Mouse (Mus musculus): ENCODE data around the gene Ano2. TPM values are rescaled to one million over a fixed set of nuclear protein-coding genes. Genes with fewer than 3 reads are reported as not detected.

Ano2 gene
- 0.28 and 0.35 TPM in 2 replicates for polyA plus RNA-seq (2014; fragmentation: Nextera tagmentation; extraction: Ambion mirVana)

DNA sequence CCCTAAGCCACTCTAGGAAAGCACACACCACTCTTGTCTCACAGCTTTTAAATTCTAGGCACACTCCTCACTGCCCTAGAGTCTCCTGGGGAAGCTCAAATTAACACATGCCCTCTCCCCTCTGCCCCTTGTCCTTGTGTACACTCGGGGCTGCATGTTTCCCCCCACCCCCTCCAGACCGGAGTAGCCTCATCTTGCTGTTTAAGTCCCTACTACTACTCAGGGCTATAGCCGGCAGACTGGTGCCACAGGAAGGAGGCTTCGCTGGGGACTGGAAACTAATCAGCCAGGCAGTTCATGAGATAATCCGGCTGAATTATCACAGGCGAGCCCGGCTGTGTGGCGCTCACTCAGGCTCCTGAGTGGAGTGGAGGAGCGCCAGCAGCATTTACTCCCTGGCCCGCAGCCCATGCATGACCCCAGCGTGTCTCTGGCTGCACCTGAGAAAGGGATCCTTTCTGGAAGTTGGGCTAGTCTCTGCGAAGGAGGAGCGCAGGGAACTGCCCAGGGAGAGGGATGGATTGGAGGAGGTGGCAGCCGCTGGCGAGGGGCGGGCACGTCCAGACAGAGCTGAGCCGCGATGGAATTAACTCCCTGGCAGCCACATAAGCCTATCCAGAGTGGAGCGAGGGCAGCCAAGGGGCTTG lies at the start of gene Ano2:
Ano2 (plus strand) TSS at position 363 of the 647 bp plus-strand sequence.
- 1% methylated on average over 20 of the region's 20 CpGs for WGBS
- Histone ChIP-seq H3K9me3 (ENCODE audit: control insufficient read depth, low read length) (no peaks in the 10 kb centered on the region), H3K9ac (ENCODE audit: low read depth, low read length) (0 out of 2 replicates have a peak within 1 kb of the TSS, but pooled peaks have one; percentile 8), H3K36me3 (ENCODE audit: control insufficient read depth, insufficient read depth, low read length) (no peaks in the 10 kb centered on the region), H3K4me2 (replicated peaks; ENCODE audit: low read depth, low read length) (peak within 1 kb of the TSS; percentile 39), H3K4me3 (ENCODE audit: low read depth, low read length) (peak within 1 kb of the TSS; percentile 17; the same call in 1 of the 2 replicates), H3K4me1 (replicated peaks; ENCODE audit: control insufficient read depth, insufficient read depth, low read length) (no peaks in the 10 kb centered on the region), H3K27ac (ENCODE audit: low read depth, low read length) (no peak within 1 kb of the TSS), H3K27me3 (ENCODE audit: control insufficient read depth, insufficient read depth, low read length) (no peaks in the 10 kb centered on the region; the same call in 1 of the 2 replicates)
- ATAC-seq (ENCODE audit: low FRiP score) = peak; percentile 47; the same call in 1 of the 2 replicates
- peak; percentile 37 for DNase-seq (ENCODE audit: low spot score)

DNA sequence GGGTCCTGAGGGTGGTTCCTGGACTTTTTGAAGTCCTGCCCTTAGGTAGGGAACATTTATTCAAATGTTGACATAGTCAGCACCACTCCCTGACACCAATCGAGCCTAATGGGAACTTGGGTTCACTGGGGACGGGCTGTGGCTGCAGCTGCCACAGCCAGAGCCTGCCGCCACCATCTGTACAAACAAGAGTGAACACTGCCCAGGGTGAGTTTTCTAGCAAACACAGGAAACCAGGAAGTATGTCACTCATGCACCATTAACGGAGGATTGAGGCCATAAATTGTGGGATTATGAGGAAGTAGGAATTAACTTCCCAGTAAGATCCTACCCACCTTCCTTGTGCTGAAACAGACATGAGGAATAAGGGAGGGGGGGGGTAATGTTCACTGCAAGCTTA lies 49.7 kb upstream of the Ano2 start:
- Histone ChIP-seq H3K27me3 (ENCODE audit: control insufficient read depth, insufficient read depth, low read length) (no peaks in the 10 kb centered on the region), H3K9me3 (ENCODE audit: control insufficient read depth, low read length) (no peaks in the 10 kb centered on the region), H3K27ac (ENCODE audit: low read depth, low read length) (no peak overlapping the region), H3K4me2 (replicated peaks; ENCODE audit: low read depth, low read length) (no peak overlapping the region), H3K36me3 (ENCODE audit: control insufficient read depth, insufficient read depth, low read length) (no peaks in the 10 kb centered on the region), H3K4me3 (ENCODE audit: low read depth, low read length) (no peak overlapping the region), H3K4me1 (replicated peaks; ENCODE audit: control insufficient read depth, insufficient read depth, low read length) (no peaks in the 10 kb centered on the region), H3K9ac (ENCODE audit: low read depth, low read length) (no peak overlapping the region)
- DNase-seq (ENCODE audit: low spot score) (no peak), ATAC-seq (ENCODE audit: low FRiP score) (no peak)
- WGBS = 61% methylated on average over 4 of the region's 4 CpGs

DNA sequence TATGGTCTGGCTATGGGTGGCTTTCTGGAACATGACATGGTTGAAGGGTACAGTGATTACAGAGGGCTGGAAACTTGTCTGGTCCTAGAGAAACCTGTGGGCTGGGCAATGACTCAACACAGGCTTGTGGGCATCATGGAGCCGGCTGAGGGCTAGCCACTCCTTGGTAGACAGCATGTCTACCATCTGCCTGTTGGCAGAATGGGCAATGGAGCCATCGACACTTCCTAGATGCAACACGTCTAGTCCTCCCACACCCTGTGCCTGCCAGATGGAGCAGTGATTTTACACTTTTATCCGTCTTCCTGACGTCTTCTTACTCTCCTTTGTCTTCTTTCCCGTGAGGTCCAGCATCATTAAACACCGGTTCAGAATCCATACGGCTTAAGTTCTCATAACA lies 49.1 kb upstream of the Ano2 start:
- no peak overlapping the region for H3K27ac ChIP-seq (ENCODE audit: low read depth, low read length)
- no peak for DNase-seq (ENCODE audit: low spot score)
- H3K4me2 ChIP-seq (replicated peaks; ENCODE audit: low read depth, low read length) = no peak overlapping the region
- no peaks in the 10 kb centered on the region for H3K4me1 ChIP-seq (replicated peaks; ENCODE audit: control insufficient read depth, insufficient read depth, low read length)
- H3K9me3 ChIP-seq (ENCODE audit: control insufficient read depth, low read length) = no peaks in the 10 kb centered on the region
- H3K9ac ChIP-seq (ENCODE audit: low read depth, low read length) = no peak overlapping the region
- no peaks in the 10 kb centered on the region for H3K27me3 ChIP-seq (ENCODE audit: control insufficient read depth, insufficient read depth, low read length)
- H3K36me3 ChIP-seq (ENCODE audit: control insufficient read depth, insufficient read depth, low read length) = no peaks in the 10 kb centered on the region
- no peak for ATAC-seq (ENCODE audit: low FRiP score)
- H3K4me3 ChIP-seq (ENCODE audit: low read depth, low read length) = no peak overlapping the region
- WGBS = 92% methylated on average over 8 of the region's 8 CpGs

DNA sequence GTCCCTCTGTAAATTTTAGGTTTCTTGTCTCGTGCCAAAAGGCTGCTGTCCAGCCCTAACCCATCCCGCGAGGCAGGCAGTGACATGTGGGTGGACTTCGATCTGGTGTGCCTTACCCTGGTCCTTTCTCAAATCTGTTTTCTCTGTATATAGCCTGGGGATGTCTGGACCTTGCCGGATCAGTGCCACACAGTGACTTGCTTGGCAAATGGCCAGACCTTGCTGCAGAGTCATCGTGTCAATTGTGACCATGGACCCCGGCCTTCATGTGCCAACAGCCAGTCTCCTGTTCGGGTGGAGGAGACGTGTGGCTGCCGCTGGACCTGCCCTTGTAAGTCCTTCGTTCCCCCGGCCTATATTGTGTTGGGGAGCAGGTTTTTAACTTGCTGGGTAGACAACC lies 41.3 kb upstream of the Ano2 start:
- no peak for DNase-seq (ENCODE audit: low spot score)
- no peak overlapping the region for H3K27ac ChIP-seq (ENCODE audit: low read depth, low read length)
- no peak overlapping the region for H3K4me3 ChIP-seq (ENCODE audit: low read depth, low read length)
- H3K27me3 ChIP-seq (ENCODE audit: control insufficient read depth, insufficient read depth, low read length) = no peaks in the 10 kb centered on the region
- no peaks in the 10 kb centered on the region for H3K36me3 ChIP-seq (ENCODE audit: control insufficient read depth, insufficient read depth, low read length)
- H3K4me2 ChIP-seq (replicated peaks; ENCODE audit: low read depth, low read length) = no peak overlapping the region
- no peak overlapping the region for H3K9ac ChIP-seq (ENCODE audit: low read depth, low read length)
- 88% methylated on average over 12 of the region's 12 CpGs for WGBS
- no peaks in the 10 kb centered on the region for H3K4me1 ChIP-seq (replicated peaks; ENCODE audit: control insufficient read depth, insufficient read depth, low read length)
- no peaks in the 10 kb centered on the region for H3K9me3 ChIP-seq (ENCODE audit: control insufficient read depth, low read length)
- ATAC-seq (ENCODE audit: low FRiP score) = no peak

DNA sequence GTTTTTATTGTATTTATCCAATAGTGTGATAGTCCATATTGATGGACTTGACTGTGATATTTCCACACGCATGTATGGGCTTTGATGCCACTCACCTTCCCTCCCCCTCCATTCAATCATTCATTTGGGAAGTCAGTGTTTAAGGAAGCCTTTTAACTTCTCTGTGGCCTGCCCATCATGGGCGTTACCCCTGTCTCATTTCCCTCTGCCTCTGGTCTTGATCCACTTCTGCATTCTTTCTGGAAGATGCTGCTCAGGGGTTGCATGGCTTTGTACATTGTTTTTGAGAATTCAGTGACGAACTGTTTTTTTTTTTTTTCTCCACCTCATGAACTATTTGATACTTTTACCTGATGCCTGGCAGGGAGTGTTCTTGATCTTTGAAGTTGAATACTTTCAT lies 38.9 kb upstream of the Ano2 start:
- H3K4me1 ChIP-seq (replicated peaks; ENCODE audit: control insufficient read depth, insufficient read depth, low read length) = no peaks in the 10 kb centered on the region
- DNase-seq (ENCODE audit: low spot score) (no peak), ATAC-seq (ENCODE audit: low FRiP score) (no peak)
- H3K9ac ChIP-seq (ENCODE audit: low read depth, low read length) = no peak overlapping the region
- no peak overlapping the region for H3K27ac ChIP-seq (ENCODE audit: low read depth, low read length)
- no peak overlapping the region for H3K4me3 ChIP-seq (ENCODE audit: low read depth, low read length)
- no peaks in the 10 kb centered on the region for H3K36me3 ChIP-seq (ENCODE audit: control insufficient read depth, insufficient read depth, low read length)
- no peak overlapping the region for H3K4me2 ChIP-seq (replicated peaks; ENCODE audit: low read depth, low read length)
- WGBS = 84% methylated on average over 3 of the region's 3 CpGs
- H3K27me3 ChIP-seq (ENCODE audit: control insufficient read depth, insufficient read depth, low read length) = no peaks in the 10 kb centered on the region
- H3K9me3 ChIP-seq (ENCODE audit: control insufficient read depth, low read length) = no peaks in the 10 kb centered on the region

DNA sequence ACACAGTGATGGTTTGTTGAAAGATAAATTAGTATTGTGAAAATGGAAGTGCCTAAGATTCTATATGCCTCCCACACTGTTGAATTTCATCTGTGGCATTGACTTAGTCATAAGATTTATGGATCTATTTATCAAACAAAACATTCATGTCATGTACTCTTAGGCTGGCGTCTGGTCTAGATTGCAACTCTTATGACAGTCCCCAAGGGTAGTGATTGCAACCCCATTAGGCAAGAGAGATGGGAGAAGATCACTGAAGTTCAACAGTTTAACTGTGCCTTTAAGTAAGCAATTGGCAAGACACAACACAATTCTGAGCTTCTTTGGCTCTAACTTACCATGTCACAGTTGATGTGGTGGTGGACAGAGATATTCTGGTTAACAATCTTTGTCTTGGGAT lies 36.8 kb upstream of the Ano2 start:
- H3K4me1 ChIP-seq (replicated peaks; ENCODE audit: control insufficient read depth, insufficient read depth, low read length) = no peaks in the 10 kb centered on the region
- H3K4me2 ChIP-seq (replicated peaks; ENCODE audit: low read depth, low read length) = no peak overlapping the region
- no peak for ATAC-seq (ENCODE audit: low FRiP score)
- H3K9ac ChIP-seq (ENCODE audit: low read depth, low read length) = no peak overlapping the region
- no peaks in the 10 kb centered on the region for H3K36me3 ChIP-seq (ENCODE audit: control insufficient read depth, insufficient read depth, low read length)
- no peak for DNase-seq (ENCODE audit: low spot score)
- no peak overlapping the region for H3K27ac ChIP-seq (ENCODE audit: low read depth, low read length)
- H3K27me3 ChIP-seq (ENCODE audit: control insufficient read depth, insufficient read depth, low read length) = no peaks in the 10 kb centered on the region
- H3K4me3 ChIP-seq (ENCODE audit: low read depth, low read length) = no peak overlapping the region
- WGBS = 77% methylated on average over 1 of the region's 1 CpGs
- H3K9me3 ChIP-seq (ENCODE audit: control insufficient read depth, low read length) = no peaks in the 10 kb centered on the region

DNA sequence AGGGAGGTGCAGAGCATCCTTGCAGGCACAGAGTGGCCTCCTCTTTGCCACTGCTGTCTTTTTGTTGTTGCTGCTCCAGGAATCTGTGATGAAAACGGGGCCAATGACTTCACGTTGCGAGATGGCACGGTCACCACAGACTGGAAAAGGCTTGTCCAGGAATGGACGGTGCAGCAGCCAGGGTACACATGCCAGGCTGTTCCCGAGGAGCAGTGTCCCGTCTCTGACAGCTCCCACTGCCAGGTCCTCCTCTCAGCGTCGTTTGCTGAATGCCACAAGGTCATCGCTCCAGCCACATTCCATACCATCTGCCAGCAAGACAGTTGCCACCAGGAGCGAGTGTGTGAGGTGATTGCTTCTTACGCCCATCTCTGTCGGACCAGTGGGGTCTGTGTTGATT lies 33.3 kb upstream of the Ano2 start:
- DNase-seq (ENCODE audit: low spot score) (no peak), ATAC-seq (ENCODE audit: low FRiP score) (no peak)
- WGBS = 92% methylated on average over 13 of the region's 13 CpGs
- no peak overlapping the region for H3K27ac ChIP-seq (ENCODE audit: low read depth, low read length)
- H3K27me3 ChIP-seq (ENCODE audit: control insufficient read depth, insufficient read depth, low read length) = no peaks in the 10 kb centered on the region
- no peak overlapping the region for H3K9ac ChIP-seq (ENCODE audit: low read depth, low read length)
- no peaks in the 10 kb centered on the region for H3K36me3 ChIP-seq (ENCODE audit: control insufficient read depth, insufficient read depth, low read length)
- no peak overlapping the region for H3K4me2 ChIP-seq (replicated peaks; ENCODE audit: low read depth, low read length)
- H3K4me3 ChIP-seq (ENCODE audit: low read depth, low read length) = no peak overlapping the region
- no peaks in the 10 kb centered on the region for H3K9me3 ChIP-seq (ENCODE audit: control insufficient read depth, low read length)
- no peaks in the 10 kb centered on the region for H3K4me1 ChIP-seq (replicated peaks; ENCODE audit: control insufficient read depth, insufficient read depth, low read length)

DNA sequence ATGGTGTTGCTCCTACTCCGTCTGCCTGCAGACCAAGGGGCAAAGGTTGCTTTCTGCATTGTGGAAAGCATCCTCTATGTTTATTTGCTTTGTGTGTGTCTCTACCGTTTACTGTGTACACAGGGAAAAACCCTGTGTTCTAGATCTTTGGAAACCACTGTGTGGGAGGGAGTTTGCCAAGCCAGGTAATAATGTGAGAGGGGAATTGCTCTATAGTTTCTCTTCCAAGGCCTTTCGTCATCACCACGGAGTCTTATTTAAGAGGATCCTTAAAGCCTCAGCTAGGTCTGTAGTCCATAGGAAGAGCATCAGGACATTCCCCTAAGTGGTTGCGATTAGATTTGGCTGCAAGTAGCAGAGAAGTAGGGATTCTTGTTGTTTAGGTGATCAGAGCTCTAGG lies 32.3 kb upstream of the Ano2 start:
- ATAC-seq (ENCODE audit: low FRiP score) (no peak), DNase-seq (ENCODE audit: low spot score) (no peak)
- no peaks in the 10 kb centered on the region for H3K27me3 ChIP-seq (ENCODE audit: control insufficient read depth, insufficient read depth, low read length)
- no peak overlapping the region for H3K27ac ChIP-seq (ENCODE audit: low read depth, low read length)
- H3K4me1 ChIP-seq (replicated peaks; ENCODE audit: control insufficient read depth, insufficient read depth, low read length) = no peaks in the 10 kb centered on the region
- H3K4me3 ChIP-seq (ENCODE audit: low read depth, low read length) = no peak overlapping the region
- no peaks in the 10 kb centered on the region for H3K36me3 ChIP-seq (ENCODE audit: control insufficient read depth, insufficient read depth, low read length)
- H3K9ac ChIP-seq (ENCODE audit: low read depth, low read length) = no peak overlapping the region
- H3K9me3 ChIP-seq (ENCODE audit: control insufficient read depth, low read length) = no peaks in the 10 kb centered on the region
- 91% methylated on average over 5 of the region's 5 CpGs for WGBS
- no peak overlapping the region for H3K4me2 ChIP-seq (replicated peaks; ENCODE audit: low read depth, low read length)

DNA sequence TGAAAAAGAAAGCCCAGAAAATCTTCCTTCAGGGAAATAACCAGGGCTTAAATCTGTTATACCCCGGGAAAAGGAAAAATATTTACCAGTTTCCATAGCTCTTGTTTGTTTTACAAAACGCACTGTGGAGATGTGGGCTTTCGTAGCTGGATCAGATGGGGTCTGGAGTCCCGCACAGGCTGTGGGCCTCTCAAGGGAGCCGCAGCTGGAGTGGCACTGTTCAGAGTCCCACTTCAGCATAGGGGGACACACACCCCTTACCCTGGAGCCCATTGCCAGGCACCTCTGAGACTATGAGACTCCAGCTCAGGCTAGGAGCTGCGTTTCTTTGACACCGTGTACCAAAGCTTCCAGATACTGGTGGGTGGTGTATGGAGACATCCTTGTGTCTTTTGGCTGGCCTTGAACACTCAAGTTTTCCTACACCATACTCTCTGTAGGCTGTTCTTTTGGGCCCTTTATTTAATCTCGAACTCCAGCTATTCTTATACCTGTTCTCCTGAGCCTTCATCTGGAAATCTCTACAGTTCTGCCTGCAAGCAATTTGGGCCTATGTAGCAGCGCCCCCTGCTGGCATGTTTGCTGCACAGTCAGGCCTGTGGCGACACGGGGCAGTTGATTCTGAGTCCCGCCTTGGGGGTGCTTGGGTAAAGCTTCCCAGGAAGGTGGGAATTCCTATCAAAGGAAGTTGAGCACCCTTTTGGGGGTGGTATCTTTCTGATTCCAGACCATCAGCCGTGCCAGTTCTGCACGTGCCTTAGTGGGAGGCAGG lies 28.9 kb upstream of the Ano2 start:
- DNase-seq (ENCODE audit: low spot score) (peak; percentile 86), ATAC-seq (ENCODE audit: low FRiP score) (peak; percentile 65; the same call in 1 of the 2 replicates)
- no peak overlapping the region for H3K9ac ChIP-seq (ENCODE audit: low read depth, low read length)
- H3K9me3 ChIP-seq (ENCODE audit: control insufficient read depth, low read length) = no peaks in the 10 kb centered on the region
- no peak overlapping the region for H3K4me3 ChIP-seq (ENCODE audit: low read depth, low read length)
- no peaks in the 10 kb centered on the region for H3K4me1 ChIP-seq (replicated peaks; ENCODE audit: control insufficient read depth, insufficient read depth, low read length)
- no peak overlapping the region for H3K27ac ChIP-seq (ENCODE audit: low read depth, low read length)
- H3K27me3 ChIP-seq (ENCODE audit: control insufficient read depth, insufficient read depth, low read length) = no peaks in the 10 kb centered on the region
- no peak overlapping the region for H3K4me2 ChIP-seq (replicated peaks; ENCODE audit: low read depth, low read length)
- no peaks in the 10 kb centered on the region for H3K36me3 ChIP-seq (ENCODE audit: control insufficient read depth, insufficient read depth, low read length)
- 46% methylated on average over 14 of the region's 14 CpGs for WGBS

Data from hindbrain, embryonic 11.5 days (tissue).